Mouse (Mus musculus): ENCODE results near the gene Npy.

The Npy gene

GRCm38 (mm10) chr6:49821961-49822870 lies at the start of gene Npy:
TSS of gene Npy (plus strand) at chr6:49822710.
- DNase-seq, result peak; percentile 50

GRCm38 (mm10) chr6:49775006-49775405 lies 47.5 kb upstream of the Npy start:
- no peak for DNase-seq

GRCm38 (mm10) chr6:49778109-49778508 lies 44.4 kb upstream of the Npy start:
- no peak for DNase-seq

- no peak for DNase-seq
Observed at GRCm38 (mm10) chr6:49778729-49779128, 43.8 kb upstream of the Npy start.

GRCm38 (mm10) chr6:49779606-49780005 lies 42.9 kb upstream of the Npy start:
- no peak for DNase-seq

- DNase-seq, result no peak
Observed at GRCm38 (mm10) chr6:49780846-49781400, 41.6 kb upstream of the Npy start.

- no peak for DNase-seq
Observed at GRCm38 (mm10) chr6:49781852-49782251, 40.7 kb upstream of the Npy start.

GRCm38 (mm10) chr6:49782679-49783078 lies 39.8 kb upstream of the Npy start:
- DNase-seq, result no peak

GRCm38 (mm10) chr6:49792524-49792923 lies 30.0 kb upstream of the Npy start:
- DNase-seq, result peak; percentile 74

GRCm38 (mm10) chr6:49804105-49804504 lies 18.4 kb upstream of the Npy start:
- no peak for DNase-seq

GRCm38 (mm10) chr6:49808076-49808475 lies 14.4 kb upstream of the Npy start:
- no peak for DNase-seq

- no peak for DNase-seq
Observed at GRCm38 (mm10) chr6:49817183-49817582, 5.3 kb upstream of the Npy start.

- DNase-seq, result no peak
Observed at GRCm38 (mm10) chr6:49817625-49818024, 4.9 kb upstream of the Npy start.

GRCm38 (mm10) chr6:49822871-49823230 lies 341 bp downstream of the Npy start:
- DNase-seq, result no peak

GRCm38 (mm10) chr6:49823371-49823770 lies 861 bp downstream of the Npy start:
- no peak for DNase-seq

- DNase-seq, result no peak
Observed at GRCm38 (mm10) chr6:49823821-49824220, 1.3 kb downstream of the Npy start.

GRCm38 (mm10) chr6:49831579-49831978 lies 9.1 kb downstream of the Npy start:
- no peak for DNase-seq

- DNase-seq, result no peak
Observed at GRCm38 (mm10) chr6:49856830-49857229, 34.3 kb downstream of the Npy start.

GRCm38 (mm10) chr6:49867571-49867970 lies 45.1 kb downstream of the Npy start:
- no peak for DNase-seq

GRCm38 (mm10) chr6:49871071-49871470 lies 48.6 kb downstream of the Npy start:
- no peak for DNase-seq

GRCm38 (mm10) chr6:49873556-49873955 lies 51.0 kb downstream of the Npy start:
- DNase-seq, result peak; percentile 66

- no peak for DNase-seq
Observed at GRCm38 (mm10) chr6:49875160-49875559, 52.6 kb downstream of the Npy start.

GRCm38 (mm10) chr6:49875791-49876190 lies 53.3 kb downstream of the Npy start:
- DNase-seq, result peak; percentile 21

Measured in kidney, postnatal 14 days (tissue).